Mouse (Mus musculus): ENCODE results near the gene Fahd1. TPM values are rescaled to one million over a fixed set of nuclear protein-coding genes. Genes with fewer than 3 reads are reported as not detected.

Fahd1 gene
- polyA plus RNA-seq, 1 experiment, result 103 TPM

- Histone ChIP-seq H3K4me1 (ENCODE audit: control insufficient read depth, insufficient read depth, low read length) (peaks cover 15% of the 10 kb centered on the region), H3K36me3 (ENCODE audit: control insufficient read depth, insufficient read depth, low read length) (no peaks in the 10 kb centered on the region), H3K27me3 (replicated peaks; ENCODE audit: control insufficient read depth, insufficient read depth, low read length) (no peaks in the 10 kb centered on the region), H3K27ac (ENCODE audit: insufficient read depth, low read depth, low read length) (no peak overlapping the region), H3K4me3 (ENCODE audit: insufficient read depth, low read depth, low read length) (no peak overlapping the region)
- TF ChIP-seq CTCF (conservative IDR thresholded peaks at IDR 0.05; ENCODE audit: insufficient read depth, insufficient read length, low read depth, low read length), result no peak
- TF ChIP-seq POLR2A (IDR thresholded peaks at IDR 0.05; ENCODE audit: low read depth, low read length), result no peak
- 56% methylated on average over 8 of the region's 8 CpGs for WGBS
- peak; percentile 52 for DNase-seq
Measured at GRCm38 (mm10) chr17:24874989-24875388, 24.8 kb upstream of the Fahd1 start.

GRCm38 (mm10) chr17:24874405-24874745 lies 24.2 kb upstream of the Fahd1 start:
- WGBS, result 73% methylated on average over 1 of the region's 1 CpGs

GRCm38 (mm10) chr17:24873695-24874404 lies 23.7 kb upstream of the Fahd1 start:
- H3K4me3 ChIP-seq (ENCODE audit: insufficient read depth, low read depth, low read length), result no peak overlapping the region
- TF ChIP-seq CTCF (conservative IDR thresholded peaks at IDR 0.05; ENCODE audit: insufficient read depth, insufficient read length, low read depth, low read length) (no peak), POLR2A (IDR thresholded peaks at IDR 0.05; ENCODE audit: low read depth, low read length) (no peak)
- no peaks in the 10 kb centered on the region for H3K27me3 ChIP-seq (replicated peaks; ENCODE audit: control insufficient read depth, insufficient read depth, low read length)
- DNase-seq, result no peak
- 64% methylated on average over 4 of the region's 4 CpGs for whole genome bisulfite sequencing
- H3K4me1 ChIP-seq (ENCODE audit: control insufficient read depth, insufficient read depth, low read length), result peaks cover 16% of the 10 kb centered on the region
- no peaks in the 10 kb centered on the region for H3K36me3 ChIP-seq (ENCODE audit: control insufficient read depth, insufficient read depth, low read length)
- no peak overlapping the region for H3K27ac ChIP-seq (ENCODE audit: insufficient read depth, low read depth, low read length)

More at GRCm38 (mm10) chr17:24874405-24874745, 24.2 kb upstream of the Fahd1 start:
- no peaks in the 10 kb centered on the region for H3K27me3 ChIP-seq (replicated peaks; ENCODE audit: control insufficient read depth, insufficient read depth, low read length)
- peaks cover 20% of the 10 kb centered on the region for H3K4me1 ChIP-seq (ENCODE audit: control insufficient read depth, insufficient read depth, low read length)
- TF ChIP-seq POLR2A (IDR thresholded peaks at IDR 0.05; ENCODE audit: low read depth, low read length) (no peak), CTCF (conservative IDR thresholded peaks at IDR 0.05; ENCODE audit: insufficient read depth, insufficient read length, low read depth, low read length) (no peak)
- DNase-seq, result no peak
- H3K4me3 ChIP-seq (ENCODE audit: insufficient read depth, low read depth, low read length), result no peak overlapping the region
- H3K27ac ChIP-seq (ENCODE audit: insufficient read depth, low read depth, low read length), result no peak overlapping the region
- no peaks in the 10 kb centered on the region for H3K36me3 ChIP-seq (ENCODE audit: control insufficient read depth, insufficient read depth, low read length)

- Histone ChIP-seq H3K27ac (ENCODE audit: insufficient read depth, low read depth, low read length) (no peak overlapping the region), H3K27me3 (replicated peaks; ENCODE audit: control insufficient read depth, insufficient read depth, low read length) (no peaks in the 10 kb centered on the region), H3K4me1 (ENCODE audit: control insufficient read depth, insufficient read depth, low read length) (peaks cover 5% of the 10 kb centered on the region; the same call in 1 of the 2 replicates), H3K4me3 (ENCODE audit: insufficient read depth, low read depth, low read length) (no peak overlapping the region), H3K36me3 (ENCODE audit: control insufficient read depth, insufficient read depth, low read length) (no peaks in the 10 kb centered on the region; the same call in 1 of the 2 replicates)
- DNase-seq, result no peak
- WGBS, result 93% methylated on average over 10 of the region's 10 CpGs
- TF ChIP-seq CTCF (conservative IDR thresholded peaks at IDR 0.05; ENCODE audit: insufficient read depth, insufficient read length, low read depth, low read length), result no peak
- TF ChIP-seq POLR2A (IDR thresholded peaks at IDR 0.05; ENCODE audit: low read depth, low read length), result no peak
Measured at GRCm38 (mm10) chr17:24867914-24868313, 17.8 kb upstream of the Fahd1 start.

GRCm38 (mm10) chr17:24865776-24866175 lies 15.6 kb upstream of the Fahd1 start, which contains the start of gene Igfals:
Igfals (plus strand) TSS chr17:24865997.
- WGBS, result 92% methylated on average over 8 of the region's 8 CpGs
- peaks cover 5% of the 10 kb centered on the region; the same call in 1 of the 2 replicates for H3K4me1 ChIP-seq (ENCODE audit: control insufficient read depth, insufficient read depth, low read length)
- TF ChIP-seq CTCF (conservative IDR thresholded peaks at IDR 0.05; ENCODE audit: insufficient read depth, insufficient read length, low read depth, low read length) (no peak), POLR2A (IDR thresholded peaks at IDR 0.05; ENCODE audit: low read depth, low read length) (no peak)
- H3K27ac ChIP-seq (ENCODE audit: insufficient read depth, low read depth, low read length), result no peak within 1 kb of the TSS
- DNase-seq, result no peak
- H3K4me3 ChIP-seq (ENCODE audit: insufficient read depth, low read depth, low read length), result no peak within 1 kb of the TSS
- peaks cover 5% of the 10 kb centered on the region for H3K36me3 ChIP-seq (ENCODE audit: control insufficient read depth, insufficient read depth, low read length)
- H3K27me3 ChIP-seq (replicated peaks; ENCODE audit: control insufficient read depth, insufficient read depth, low read length), result no peaks in the 10 kb centered on the region

GRCm38 (mm10) chr17:24861785-24862184 lies 11.6 kb upstream of the Fahd1 start:
- Histone ChIP-seq H3K4me3 (ENCODE audit: insufficient read depth, low read depth, low read length) (no peak overlapping the region), H3K27ac (ENCODE audit: insufficient read depth, low read depth, low read length) (no peak overlapping the region), H3K36me3 (ENCODE audit: control insufficient read depth, insufficient read depth, low read length) (peaks cover 5% of the 10 kb centered on the region), H3K27me3 (replicated peaks; ENCODE audit: control insufficient read depth, insufficient read depth, low read length) (no peaks in the 10 kb centered on the region), H3K4me1 (ENCODE audit: control insufficient read depth, insufficient read depth, low read length) (peaks cover 13% of the 10 kb centered on the region; the same call in 1 of the 2 replicates)
- no peak for DNase-seq
- TF ChIP-seq CTCF (conservative IDR thresholded peaks at IDR 0.05; ENCODE audit: insufficient read depth, insufficient read length, low read depth, low read length) (no peak), POLR2A (IDR thresholded peaks at IDR 0.05; ENCODE audit: low read depth, low read length) (no peak)
- WGBS, result 82% methylated on average over 3 of the region's 3 CpGs

- DNase-seq, result no peak
- Histone ChIP-seq H3K4me3 (ENCODE audit: insufficient read depth, low read depth, low read length) (no peak overlapping the region), H3K36me3 (ENCODE audit: control insufficient read depth, insufficient read depth, low read length) (peaks cover 5% of the 10 kb centered on the region), H3K4me1 (ENCODE audit: control insufficient read depth, insufficient read depth, low read length) (peaks cover 23% of the 10 kb centered on the region; the same call in 1 of the 2 replicates), H3K27me3 (replicated peaks; ENCODE audit: control insufficient read depth, insufficient read depth, low read length) (no peaks in the 10 kb centered on the region), H3K27ac (ENCODE audit: insufficient read depth, low read depth, low read length) (no peak overlapping the region)
- TF ChIP-seq POLR2A (IDR thresholded peaks at IDR 0.05; ENCODE audit: low read depth, low read length) (no peak), CTCF (conservative IDR thresholded peaks at IDR 0.05; ENCODE audit: insufficient read depth, insufficient read length, low read depth, low read length) (no peak)
- 92% methylated on average over 8 of the region's 8 CpGs for WGBS
Measured at GRCm38 (mm10) chr17:24860076-24860475, 9.9 kb upstream of the Fahd1 start.

All from kidney, adult 2 months (tissue).